Comparison of ENCODE assay signal across 8 mouse cellular contexts in the genomic region with DNA sequence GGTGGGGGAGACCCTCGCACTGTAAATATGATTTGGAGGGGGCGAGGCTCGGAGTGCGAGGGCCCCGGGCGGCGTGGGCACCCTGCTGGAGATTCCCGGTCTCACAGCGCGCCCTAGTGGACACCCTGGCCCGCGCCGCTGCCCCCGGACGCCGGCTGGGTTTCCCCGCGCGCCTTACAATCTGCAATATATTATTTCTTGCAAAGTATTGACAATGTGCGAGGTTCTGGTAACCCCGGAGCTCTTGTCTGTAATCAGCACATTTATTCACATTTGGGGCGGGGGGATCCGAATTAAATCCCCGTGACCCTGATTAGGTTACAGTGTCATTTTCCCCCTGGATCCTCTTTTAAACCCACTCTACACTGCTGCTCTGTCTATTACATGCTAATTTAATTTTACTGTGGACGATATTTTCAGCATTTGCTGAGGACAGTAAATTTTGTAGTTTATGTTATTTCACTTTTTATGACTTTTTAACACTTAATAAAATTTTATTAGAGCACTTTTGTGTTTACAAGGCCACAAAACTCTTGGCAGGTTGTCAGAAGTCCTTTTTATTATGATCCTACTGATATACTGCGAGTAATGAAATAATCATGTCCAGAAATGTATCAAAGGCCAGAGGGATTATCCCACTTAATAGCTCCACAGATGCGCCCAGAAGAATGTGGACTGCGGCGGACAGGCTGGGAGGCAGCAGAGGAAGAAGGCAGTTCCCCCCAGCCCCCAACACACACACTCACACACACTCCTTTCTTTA.
DNase-seq lines count a peak whose midpoint lies in the region; ATAC-seq and TF ChIP-seq lines count a peak whose summit lies in the region.

No protein-coding gene starts in this region.

- no peaks in the 10 kb centered on the region for H3K4me1 ChIP-seq in ES-Bruce4 (ENCODE audit: control insufficient read depth, insufficient read depth, low read length)
- H3K4me1 ChIP-seq in forebrain, embryonic 14.5 days (ENCODE audit: control insufficient read depth, insufficient read depth, low read length) = peaks cover 6% of the 10 kb centered on the region
- H3K4me1 ChIP-seq in lung, adult 2 months (ENCODE audit: control insufficient read depth, insufficient read depth, low read length) = no peaks in the 10 kb centered on the region

- no peak overlapping the region for H3K27ac ChIP-seq in ES-Bruce4 (ENCODE audit: insufficient read depth, low read length)
- H3K27ac ChIP-seq in forebrain, embryonic 14.5 days (ENCODE audit: low read depth, low read length) = no peak overlapping the region
- H3K27ac ChIP-seq in layer of hippocampus, adult 2 months = no peak overlapping the region

- no peak for TF ChIP-seq POLR2A in ES-Bruce4 (IDR thresholded peaks at IDR 0.05; ENCODE audit: insufficient read depth, low read length)
- no peak for TF ChIP-seq POLR2A in brain, embryonic 14.5 days (IDR thresholded peaks at IDR 0.05; ENCODE audit: borderline replicate concordance, extremely low read depth, insufficient read depth, insufficient read length, poor library complexity, severe bottlenecking)
- no peak for TF ChIP-seq POLR2A in lung, adult 2 months (IDR thresholded peaks at IDR 0.05; ENCODE audit: borderline replicate concordance, extremely low read depth, low read depth, low read length)

- TF ChIP-seq EP300 in ES-Bruce4 (IDR thresholded peaks at IDR 0.05; ENCODE audit: insufficient read depth, low read depth, low read length) = no peak

- TF ChIP-seq CTCF in ES-Bruce4 (IDR thresholded peaks at IDR 0.05; ENCODE audit: low read depth, low read length) = peak; percentile 46
- TF ChIP-seq CTCF in brain, embryonic 14.5 days (IDR thresholded peaks at IDR 0.05; ENCODE audit: borderline replicate concordance, extremely low read depth, insufficient read depth, insufficient read length) = peak; percentile 72
- TF ChIP-seq CTCF in layer of hippocampus, adult 2 months (conservative IDR thresholded peaks at IDR 0.05) = peak; percentile 89
- TF ChIP-seq CTCF in lung, adult 2 months (IDR thresholded peaks at IDR 0.05; ENCODE audit: insufficient read depth, low read length) = peak; percentile 19; the same call in 1 of the 2 replicates

- peak overlapping the region; percentile 44 for H3K4me3 ChIP-seq in ES-Bruce4 (ENCODE audit: low read depth, low read length)
- H3K4me3 ChIP-seq in forebrain, embryonic 14.5 days (ENCODE audit: low read depth, low read length) = peak overlapping the region; percentile 35
- peak overlapping the region; percentile 36; the same call in 1 of the 2 replicates for H3K4me3 ChIP-seq in layer of hippocampus, adult 2 months
- peak overlapping the region; percentile 1 for H3K4me3 ChIP-seq in lung, adult 2 months (replicated peaks; ENCODE audit: extremely low read depth, low read depth, low read length)

- DNase-seq in brain, embryonic 14.5 days (ENCODE audit: low read depth) = peak; percentile 70
- peak; percentile 57 for DNase-seq in forebrain, embryonic 14.5 days (ENCODE audit: low spot score)
- DNase-seq in heart, postnatal 25 days (ENCODE audit: low spot score) = peak; percentile 35
- peak; percentile 14 to 51 for DNase-seq in layer of hippocampus, adult 2 months (ENCODE audit: low spot score in 2 of 2)
- peak; percentile 52 for DNase-seq in lung, adult 2 months
- peak; percentile 75 for DNase-seq in ovary, postnatal 36 days (ENCODE audit: low spot score)
- DNase-seq in urinary bladder, postnatal 10 days (ENCODE audit: low spot score) = peak; percentile 20

- H3K27me3 ChIP-seq in ES-Bruce4 (ENCODE audit: control insufficient read depth, insufficient read depth, low read length, poor library complexity, severe bottlenecking) = peaks cover 1% of the 10 kb centered on the region; the same call in 1 of the 2 replicates
- peaks cover 62% of the 10 kb centered on the region for H3K27me3 ChIP-seq in forebrain, embryonic 14.5 days (replicated peaks; ENCODE audit: control insufficient read depth, insufficient read depth, low read length)

- H3K4me2 ChIP-seq in forebrain, embryonic 14.5 days (ENCODE audit: low read length) = peak overlapping the region; percentile 67

- H3K9ac ChIP-seq in ES-Bruce4 (ENCODE audit: low read depth, poor library complexity, severe bottlenecking) = peak overlapping the region; percentile 14; the same call in 1 of the 2 replicates
- peak overlapping the region; percentile 56; the same call in 1 of the 2 replicates for H3K9ac ChIP-seq in forebrain, embryonic 14.5 days (ENCODE audit: low read length)

- intact Hi-C loops in heart, postnatal 25 days (cut with DNase I) = loop anchor here (1.0 to 5.0 kb wide), 5 partner anchors 81 to 435 kb away; no protein-coding TSS in a partner anchor

- H3K9me3 ChIP-seq in ES-Bruce4 (replicated peaks; ENCODE audit: control insufficient read depth, insufficient read depth, low read length, poor library complexity, severe bottlenecking) = no peaks in the 10 kb centered on the region
- H3K9me3 ChIP-seq in forebrain, embryonic 14.5 days (replicated peaks; ENCODE audit: control insufficient read depth, low read length) = no peaks in the 10 kb centered on the region

- ATAC-seq in forebrain, embryonic 14.5 days = peak; percentile 70

- no peaks in the 10 kb centered on the region for H3K36me3 ChIP-seq in ES-Bruce4 (ENCODE audit: control insufficient read depth, insufficient read depth, low read length, poor library complexity, severe bottlenecking)
- H3K36me3 ChIP-seq in forebrain, embryonic 14.5 days (ENCODE audit: control insufficient read depth, insufficient read depth, low read length) = no peaks in the 10 kb centered on the region

- 4% methylated on average over 29 of the region's 29 CpGs for WGBS in forebrain, embryonic 14.5 days
- 9% methylated on average over 29 of the region's 29 CpGs for WGBS in lung, adult 2 months

Comparison
In these comparisons a context has a peak if more than half of its experiments do, and no peak if none do; other contexts are left out.
1. CTCF ChIP-seq: peak in every context shown above with its lines; median percentile 89 in layer of hippocampus, adult 2 months; 72 in brain, embryonic 14.5 days; 46 in ES-Bruce4; 19 in lung, adult 2 months.
2. DNase-seq: peak in every context shown above with its lines; median percentile 75 in ovary, postnatal 36 days; 70 in brain, embryonic 14.5 days; 57 in forebrain, embryonic 14.5 days; 52 in lung, adult 2 months; 35 in heart, postnatal 25 days; 32 in layer of hippocampus, adult 2 months; 20 in urinary bladder, postnatal 10 days.